Mouse (Mus musculus): ENCODE data around the gene Ywhae. TPM values are rescaled to one million over a fixed set of nuclear protein-coding genes. Genes with fewer than 3 reads are reported as not detected.
"Not testable (repeated sequence)": the region's sequence is repeated elsewhere in the genome, so short reads cannot be mapped to it uniquely, and the experiment has no call there.

The Ywhae gene
- total RNA-seq (2021): 100 to 1,000 TPM; 545 to 577 TPM
- long read RNA-seq, experiment 1, transcript Ywhae-201 (6 exons, 2,100 nt): major isoform, 64 of 455 reads
- long read RNA-seq, experiment 1, partial matches to known transcripts: 11 of 455 reads
- long read RNA-seq, experiment 1, other reads (novel, unspliced or antisense): 380 of 455 reads
- long read RNA-seq, experiment 2, transcript Ywhae-201 (6 exons, 2,100 nt): major isoform, 45 of 531 reads
- long read RNA-seq, experiment 2, partial matches to known transcripts: 9 of 531 reads
- long read RNA-seq, experiment 2, other reads (novel, unspliced or antisense): 477 of 531 reads

GRCm38 (mm10) chr11:75732434-75733226, at the start of gene Ywhae:
Gene Ywhae (plus strand): TSS chr11:75732869.
- DNase-seq: peak; percentile 95
- TF ChIP-seq CTCF (IDR thresholded peaks at IDR 0.05): no peak; the same call in 1 of the 2 replicates
- peak within 1 kb of the TSS; percentile 99 for H3K27ac ChIP-seq
- intact Hi-C loops (cut with DNase I): no loop called here
- peak within 1 kb of the TSS; percentile 83 for H3K4me3 ChIP-seq

GRCm38 (mm10) chr11:75684462-75684861, 48.2 kb upstream of the Ywhae start:
- peak; percentile 29; the same call in 1 of the 2 replicates for TF ChIP-seq CTCF (IDR thresholded peaks at IDR 0.05)
- Histone ChIP-seq H3K4me3 (peak overlapping the region; percentile 21; the same call in 1 of the 2 replicates), H3K27ac (peak overlapping the region; percentile 79)

GRCm38 (mm10) chr11:75684956-75685355, 47.7 kb upstream of the Ywhae start:
- TF ChIP-seq CTCF (IDR thresholded peaks at IDR 0.05): no peak
- Histone ChIP-seq H3K27ac (peak overlapping the region; percentile 79), H3K4me3 (peak overlapping the region; percentile 57)
- peak; percentile 87 for DNase-seq
- intact Hi-C loops (cut with DNase I): loop anchor here (5.0 kb wide), 1 partner anchor 98 kb away; the partner anchor contains the start of gene Pitpna

More at GRCm38 (mm10) chr11:75684462-75684861, 48.2 kb upstream of the Ywhae start:
- no peak for DNase-seq
- intact Hi-C loops (cut with DNase I): loop anchor here (5.0 kb wide), 1 partner anchor 97 kb away; the partner anchor contains the start of gene Pitpna

GRCm38 (mm10) chr11:75687343-75687993, 45.2 kb upstream of the Ywhae start:
- no peak for DNase-seq
- Histone ChIP-seq H3K27ac (peak overlapping the region; percentile 63), H3K4me3 (no peak overlapping the region)
- intact Hi-C loops (cut with DNase I): no loop called here
- no peak for TF ChIP-seq CTCF (IDR thresholded peaks at IDR 0.05)

- Histone ChIP-seq H3K4me3 (no peak overlapping the region), H3K27ac (peak overlapping the region; percentile 63)
- no peak for TF ChIP-seq CTCF (IDR thresholded peaks at IDR 0.05)
- no peak for DNase-seq
- intact Hi-C loops (cut with DNase I): no loop called here
These were observed 44.5 kb upstream of the Ywhae start for GRCm38 (mm10) chr11:75688132-75688531.

- H3K27ac ChIP-seq: peak overlapping the region; percentile 63
- no peak for TF ChIP-seq CTCF (IDR thresholded peaks at IDR 0.05)
- no peak for DNase-seq
- no peak overlapping the region for H3K4me3 ChIP-seq
- intact Hi-C loops (cut with DNase I): no loop called here
These were observed 42.7 kb upstream of the Ywhae start for GRCm38 (mm10) chr11:75689977-75690376.

- DNase-seq: no peak
- intact Hi-C loops (cut with DNase I): no loop called here
- no peak for TF ChIP-seq CTCF (IDR thresholded peaks at IDR 0.05)
- no peak overlapping the region for H3K4me3 ChIP-seq
- peak overlapping the region; percentile 66; the same call in 1 of the 2 replicates for H3K27ac ChIP-seq
These were observed 41.6 kb upstream of the Ywhae start for GRCm38 (mm10) chr11:75691047-75691446.

GRCm38 (mm10) chr11:75693570-75693969, 39.1 kb upstream of the Ywhae start:
- no peak for TF ChIP-seq CTCF (IDR thresholded peaks at IDR 0.05)
- H3K27ac ChIP-seq: peak overlapping the region; percentile 53

GRCm38 (mm10) chr11:75697464-75697863, 35.2 kb upstream of the Ywhae start:
- H3K27ac ChIP-seq; intact Hi-C loops (cut with DNase I); H3K4me3 ChIP-seq; DNase-seq: not testable (repeated sequence)

More at GRCm38 (mm10) chr11:75693570-75693969, 39.1 kb upstream of the Ywhae start:
- no peak for DNase-seq
- no peak overlapping the region for H3K4me3 ChIP-seq
- intact Hi-C loops (cut with DNase I): no loop called here

- TF ChIP-seq CTCF (IDR thresholded peaks at IDR 0.05): peak; percentile 27
- Histone ChIP-seq H3K4me3 (no peak overlapping the region), H3K27ac (no peak overlapping the region)
- intact Hi-C loops (cut with DNase I): no loop called here
- DNase-seq: no peak
These were observed 32.1 kb upstream of the Ywhae start for GRCm38 (mm10) chr11:75700557-75700956.

- intact Hi-C loops (cut with DNase I): no loop called here
- TF ChIP-seq CTCF (IDR thresholded peaks at IDR 0.05): no peak
- no peak overlapping the region for H3K27ac ChIP-seq
- H3K4me3 ChIP-seq: no peak overlapping the region
- DNase-seq: no peak
These were observed 29.9 kb upstream of the Ywhae start for GRCm38 (mm10) chr11:75702761-75703160.

- H3K27ac ChIP-seq: no peak overlapping the region
- intact Hi-C loops (cut with DNase I): no loop called here
- DNase-seq: no peak
- TF ChIP-seq CTCF (IDR thresholded peaks at IDR 0.05): no peak
- no peak overlapping the region for H3K4me3 ChIP-seq
These were observed 28.9 kb upstream of the Ywhae start for GRCm38 (mm10) chr11:75703748-75704147.

Data from gastrocnemius, adult 2 months (tissue).